Mouse (Mus musculus) cortical plate, adult 2 months (tissue): Measurements from ENCODE around the gene Stra6.

Experiments used
- CTCF ChIP-seq: fragments of 200-500 bp; IDR thresholded peaks from 2 replicates; pipeline ENCODE4 v1.5.1; 2011; ENCODE audit warnings: mild to moderate bottlenecking, control low read depth, low read length; ENCODE audit not compliant: insufficient read depth; ENCODE audit errors: extremely low read depth
- POLR2A ChIP-seq: fragments of 200-500 bp; IDR thresholded peaks from 2 replicates; pipeline ENCODE4 v1.6.1; 2011; ENCODE audit warnings: mild to moderate bottlenecking, low read length, control low read depth; ENCODE audit not compliant: insufficient read depth; ENCODE audit errors: extremely low read depth

GRCm38 (mm10) chr9:58066731-58067095 lies 3.1 kb downstream of the Stra6 start:
- TF ChIP-seq POLR2A (no peak), CTCF (no peak)
